Mouse (Mus musculus) midbrain, embryonic 14.5 days (tissue): ENCODE measurements around the gene Rell1. TPM values are rescaled to one million over a fixed set of nuclear protein-coding genes. Genes with fewer than 3 reads are reported as not detected.

Source experiments
- ATAC-seq: fragments of 200-750 bp; cut with Nextera tagmentation; 2 replicates; pipeline ENCODE4 v1.8.0; 2017; ENCODE audit warnings: moderate number of reproducible peaks, moderate library complexity; ENCODE audit not compliant: low FRiP score, low TSS enrichment
- DNase-seq: peaks from one replicate; pipeline ENCODE4 v3.0.0-alpha.2; 2015
- H3K27ac ChIP-seq: fragments of 300-500 bp; sonication (generic); replicated peaks from 2 replicates; pipeline ENCODE4 v1.5.1; 2014; ENCODE audit warnings: mild to moderate bottlenecking, low read depth, low read length, moderate library complexity
- H3K27me3 ChIP-seq: fragments of 300-500 bp; sonication (generic); 2 replicates; pipeline ENCODE4 v1.6.1; 2014; ENCODE audit warnings: low read length, control low read depth, mixed read lengths; ENCODE audit not compliant: control insufficient read depth, insufficient read depth
- H3K36me3 ChIP-seq: fragments of 300-500 bp; sonication (generic); 2 replicates; pipeline ENCODE4 v1.6.1; 2014; ENCODE audit warnings: low read length, control low read depth; ENCODE audit not compliant: control insufficient read depth, insufficient read depth
- H3K4me1 ChIP-seq: fragments of 300-500 bp; sonication (generic); 2 replicates; pipeline ENCODE4 v1.6.1; 2014; ENCODE audit warnings: mild to moderate bottlenecking, antibody characterized with exemption, low read length, control low read depth; ENCODE audit not compliant: control insufficient read depth, insufficient read depth
- H3K4me2 ChIP-seq: fragments of 300-500 bp; sonication (generic); 2 replicates; pipeline ENCODE4 v1.6.1; 2014; ENCODE audit warnings: mild to moderate bottlenecking, low read length, moderate library complexity
- H3K4me3 ChIP-seq: fragments of 300-500 bp; sonication (generic); replicated peaks from 2 replicates; pipeline ENCODE4 v1.5.1; 2014; ENCODE audit warnings: low read depth, low read length
- H3K9ac ChIP-seq: fragments of 300-500 bp; sonication (generic); replicated peaks from 2 replicates; pipeline ENCODE4 v1.6.1; 2014; ENCODE audit warnings: mild to moderate bottlenecking, low read length, moderate library complexity
- H3K9me3 ChIP-seq: fragments of 300-500 bp; sonication (generic); 2 replicates; pipeline ENCODE4 v1.6.1; 2016; ENCODE audit warnings: low read length, control low read depth, mixed read lengths; ENCODE audit not compliant: control insufficient read depth
- WGBS: fragments of 180-500 bp; shearing (Covaris S2); extraction: QIAGEN DNeasy Blood & Tissue Kit; methylation state at CpG from one replicate; pipeline ENCODE4 v1.1.7; 2014; 5-methylcytosine and 5-hydroxymethylcytosine counted together
- polyA plus RNA-seq: library from polyadenylated mRNA; unstranded; fragments of >200 nt; fragmentation: Nextera tagmentation; extraction: Ambion mirVana; gene quantifications from 2 replicates; pipeline ENCODE4 v1.2.1, GENCODE M21; 2014

Gene Rell1
- 4.1 and 6.1 TPM in 2 replicates for polyA plus RNA-seq

DNA sequence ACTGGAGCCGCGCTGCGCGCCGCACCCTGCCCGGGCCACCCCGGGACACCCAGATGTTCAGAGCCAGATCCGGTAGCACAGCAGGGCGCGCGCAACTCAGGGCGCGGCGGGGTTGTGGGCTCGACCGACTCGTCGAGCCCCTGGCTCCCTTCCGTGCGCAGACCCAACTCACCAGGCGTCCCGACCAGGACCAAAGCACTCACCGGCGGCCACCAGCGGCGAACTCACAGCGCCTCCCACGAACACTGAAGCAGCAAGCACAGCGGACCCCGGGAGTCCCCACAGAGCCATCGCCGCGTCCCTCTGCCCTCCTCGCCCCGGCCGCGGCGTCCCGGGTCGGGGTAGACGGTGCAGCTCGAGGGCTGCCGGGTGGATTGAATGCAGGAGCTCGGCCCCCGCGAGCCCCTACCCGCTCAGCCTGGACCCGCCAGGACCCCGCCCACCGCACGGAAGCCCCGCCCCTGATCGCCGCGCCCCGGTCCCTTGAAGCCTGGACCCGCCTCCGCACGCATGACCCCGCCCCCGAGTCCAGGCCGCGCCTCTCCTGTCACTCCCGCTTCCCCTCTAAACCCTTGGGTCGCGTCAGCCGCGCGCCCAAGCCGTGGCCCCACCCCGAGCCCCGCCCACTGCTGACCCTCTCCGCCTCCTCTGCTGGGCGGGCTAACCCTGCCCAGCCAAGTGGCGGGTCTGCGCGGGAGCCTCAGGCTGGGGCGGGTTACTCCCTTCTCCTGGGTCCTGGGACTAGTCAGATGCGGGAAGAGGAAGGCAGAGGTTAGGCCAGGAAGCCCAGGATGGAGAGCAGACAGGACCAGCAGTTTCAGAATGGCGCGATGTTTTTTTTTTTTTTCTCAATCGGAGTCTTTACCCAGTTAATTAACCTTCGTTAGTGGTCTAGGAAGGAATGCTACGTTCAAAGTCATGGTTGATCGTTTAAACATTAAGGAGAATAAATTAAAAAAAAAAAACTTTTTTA lies at the start of gene Rell1:
Gene Rell1, minus strand, starts transcription at position 455 of the 973 bp plus-strand sequence.
- Histone ChIP-seq H3K9ac (peak within 1 kb of the TSS; percentile 68), H3K36me3 (no peaks in the 10 kb centered on the region), H3K4me1 (peaks cover 9% of the 10 kb centered on the region), H3K4me3 (peak within 1 kb of the TSS; percentile 72), H3K27me3 (no peaks in the 10 kb centered on the region), H3K27ac (no peak within 1 kb of the TSS; the same call in 1 of the 2 replicates), H3K4me2 (peak within 1 kb of the TSS; percentile 94), H3K9me3 (no peaks in the 10 kb centered on the region)
- peak; percentile 93 for DNase-seq
- ATAC-seq = peak; percentile 97
- 1% methylated on average over 78 of the region's 85 CpGs for WGBS

DNA sequence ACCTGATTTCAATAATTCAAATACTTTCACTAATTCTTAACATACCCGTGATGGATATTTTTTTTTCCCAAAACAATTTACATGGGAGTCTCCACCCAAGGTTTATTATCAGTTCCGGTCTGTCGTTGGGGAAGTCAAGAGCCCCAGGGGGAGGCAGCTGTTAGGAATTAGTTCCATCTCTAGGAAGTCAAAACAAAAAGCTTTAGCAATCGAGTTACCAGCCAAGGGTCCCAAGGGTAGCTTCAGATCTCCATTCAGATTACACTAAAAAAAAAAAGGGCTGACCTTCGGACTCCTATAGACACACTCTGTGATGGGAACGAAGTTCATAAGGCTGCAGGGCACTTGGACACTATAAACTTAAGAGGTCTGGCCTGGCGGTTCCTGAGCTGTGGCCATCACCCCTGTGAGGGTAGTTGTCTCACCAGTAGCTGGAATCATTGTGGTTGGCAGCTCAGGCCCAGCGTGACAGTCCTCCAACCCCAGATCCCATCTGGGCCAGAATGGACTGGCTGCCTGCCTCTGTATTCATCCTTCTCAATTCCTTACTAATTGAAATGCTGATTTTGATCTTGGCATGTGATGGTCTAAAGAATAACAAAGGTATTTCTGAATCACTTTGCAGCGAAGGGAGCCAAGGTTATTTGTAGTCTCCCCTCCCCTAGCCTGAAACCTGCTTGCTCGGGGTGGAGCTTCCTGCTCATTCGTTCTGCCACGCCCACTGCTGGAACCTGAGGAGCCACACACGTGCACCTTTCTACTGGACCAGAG lies 44.1 kb upstream of the Rell1 start:
- H3K4me1 ChIP-seq = no peaks in the 10 kb centered on the region
- no peaks in the 10 kb centered on the region for H3K36me3 ChIP-seq
- H3K27ac ChIP-seq = no peak overlapping the region
- H3K4me2 ChIP-seq = no peak overlapping the region
- no peak for DNase-seq
- ATAC-seq = no peak
- H3K9ac ChIP-seq = no peak overlapping the region
- no peaks in the 10 kb centered on the region for H3K27me3 ChIP-seq
- no peak overlapping the region for H3K4me3 ChIP-seq
- WGBS = 83% methylated on average over 12 of the region's 13 CpGs
- no peaks in the 10 kb centered on the region for H3K9me3 ChIP-seq

DNA sequence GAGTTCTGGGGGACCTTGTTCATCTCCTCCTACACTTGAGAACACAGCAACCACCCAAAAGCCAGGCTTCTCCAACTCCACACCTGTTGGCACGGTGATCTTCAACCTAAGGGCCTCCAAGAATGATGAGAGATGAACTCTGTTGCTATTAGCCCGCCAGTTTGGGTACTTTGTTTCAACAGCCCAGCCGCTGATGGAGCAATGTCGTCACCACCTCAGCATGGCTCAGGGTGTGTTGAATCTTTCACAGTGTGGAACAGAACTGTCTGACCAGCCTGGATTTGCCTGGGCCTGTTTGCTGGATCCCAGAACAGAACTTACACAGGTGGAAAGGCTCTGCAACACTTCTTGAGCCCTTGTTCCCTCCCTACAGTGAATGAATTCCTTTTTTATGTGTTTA lies 37.9 kb upstream of the Rell1 start:
- Histone ChIP-seq H3K27me3 (no peaks in the 10 kb centered on the region), H3K4me3 (no peak overlapping the region), H3K9ac (no peak overlapping the region), H3K36me3 (no peaks in the 10 kb centered on the region), H3K4me2 (no peak overlapping the region), H3K27ac (no peak overlapping the region), H3K4me1 (no peaks in the 10 kb centered on the region), H3K9me3 (no peaks in the 10 kb centered on the region)
- 92% methylated on average over 4 of the region's 4 CpGs for WGBS
- DNase-seq (no peak), ATAC-seq (no peak)

DNA sequence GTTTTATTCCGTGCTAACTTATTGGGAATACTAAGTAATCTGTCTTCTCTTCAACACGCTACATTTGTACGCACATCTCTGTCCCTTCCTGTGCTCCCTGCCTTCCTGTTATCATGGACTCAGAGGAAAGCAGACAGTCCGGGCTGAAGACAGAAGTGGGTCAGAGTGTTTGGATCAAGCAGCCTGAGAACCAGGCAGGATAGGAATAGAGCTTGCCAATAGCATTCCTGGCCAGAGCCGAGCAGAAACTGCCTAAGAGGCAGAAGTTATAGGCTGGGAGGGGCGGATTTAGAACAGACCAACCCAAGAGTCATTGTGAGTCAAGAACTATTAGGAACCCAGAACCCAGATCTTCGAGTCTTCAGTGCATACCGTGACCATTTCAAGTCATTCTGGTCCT lies 34.6 kb upstream of the Rell1 start:
- no peak overlapping the region for H3K4me2 ChIP-seq
- H3K9ac ChIP-seq = no peak overlapping the region
- H3K4me3 ChIP-seq = no peak overlapping the region
- ATAC-seq (no peak), DNase-seq (no peak)
- no peaks in the 10 kb centered on the region for H3K36me3 ChIP-seq
- 93% methylated on average over 8 of the region's 8 CpGs for WGBS
- H3K9me3 ChIP-seq = no peaks in the 10 kb centered on the region
- H3K27ac ChIP-seq = no peak overlapping the region
- H3K4me1 ChIP-seq = no peaks in the 10 kb centered on the region
- H3K27me3 ChIP-seq = no peaks in the 10 kb centered on the region

DNA sequence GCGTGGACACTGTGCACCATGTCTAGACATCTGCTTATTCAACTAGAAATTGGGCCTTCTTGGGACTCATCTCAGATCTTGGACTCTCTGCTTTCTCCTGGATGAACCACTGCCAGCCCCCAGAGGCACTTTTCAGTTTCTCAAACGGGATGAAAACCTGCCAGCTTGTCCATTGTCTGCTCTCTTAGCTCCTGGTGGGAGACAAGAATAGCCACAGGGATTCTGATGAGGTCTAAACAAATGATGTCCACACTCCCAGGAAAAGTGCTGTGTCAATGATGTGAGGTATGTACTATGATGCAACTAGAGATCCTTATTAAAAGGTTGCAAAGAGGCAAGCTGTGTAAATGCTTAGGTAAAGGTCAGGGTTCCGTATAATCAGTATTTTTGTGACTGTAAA lies 25.2 kb upstream of the Rell1 start:
- Histone ChIP-seq H3K9ac (no peak overlapping the region), H3K27me3 (no peaks in the 10 kb centered on the region), H3K4me3 (no peak overlapping the region), H3K27ac (no peak overlapping the region), H3K36me3 (no peaks in the 10 kb centered on the region), H3K4me2 (no peak overlapping the region), H3K9me3 (no peaks in the 10 kb centered on the region), H3K4me1 (no peaks in the 10 kb centered on the region)
- DNase-seq = no peak
- ATAC-seq = no peak
- 24% methylated on average over 3 of the region's 3 CpGs for WGBS

DNA sequence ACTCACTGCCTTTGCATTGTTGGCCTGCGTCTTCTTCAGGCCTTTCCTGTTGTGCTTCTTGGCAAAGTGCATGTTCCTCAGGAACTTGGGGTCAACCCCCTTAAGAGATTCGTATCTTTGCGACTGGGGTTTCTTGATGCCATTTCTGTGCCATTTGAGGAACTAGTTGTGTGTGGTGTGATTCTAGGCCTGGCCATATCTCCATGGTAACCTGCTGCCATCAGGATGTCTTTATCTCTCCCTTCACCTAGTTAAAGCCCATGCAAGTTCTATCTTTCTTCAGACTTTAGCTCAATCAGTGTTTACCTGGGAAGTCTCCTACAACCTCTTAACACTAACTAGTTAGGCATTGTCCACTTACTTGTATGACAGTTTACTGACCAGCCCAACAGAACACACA lies 22.0 kb upstream of the Rell1 start:
- WGBS = 95% methylated on average over 3 of the region's 3 CpGs
- H3K9me3 ChIP-seq = no peaks in the 10 kb centered on the region
- H3K27ac ChIP-seq = no peak overlapping the region
- H3K9ac ChIP-seq = no peak overlapping the region
- H3K4me3 ChIP-seq = no peak overlapping the region
- H3K4me2 ChIP-seq = no peak overlapping the region
- H3K27me3 ChIP-seq = no peaks in the 10 kb centered on the region
- no peaks in the 10 kb centered on the region for H3K36me3 ChIP-seq
- ATAC-seq (no peak), DNase-seq (no peak)
- no peaks in the 10 kb centered on the region for H3K4me1 ChIP-seq

DNA sequence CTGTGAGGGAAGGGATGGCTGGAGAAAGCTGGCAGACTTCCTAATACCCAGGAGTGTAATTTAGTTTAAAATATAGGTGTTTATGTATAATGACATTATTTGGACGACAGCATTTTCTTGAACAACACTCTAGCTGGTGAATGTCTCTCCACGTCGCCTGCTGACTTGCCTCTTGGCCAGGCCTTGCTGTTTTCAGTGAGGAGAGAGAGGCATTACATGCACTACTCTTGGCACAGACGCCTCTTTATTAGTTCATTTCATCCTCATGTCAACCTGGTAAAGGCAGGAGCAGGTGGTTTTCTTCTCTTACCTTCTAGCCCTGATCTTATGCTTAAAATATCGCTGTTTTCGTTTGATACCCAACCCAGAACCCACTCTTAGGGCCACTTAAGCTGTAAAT lies 17.6 kb upstream of the Rell1 start:
- Histone ChIP-seq H3K9ac (no peak overlapping the region), H3K27ac (no peak overlapping the region), H3K27me3 (no peaks in the 10 kb centered on the region), H3K9me3 (no peaks in the 10 kb centered on the region), H3K4me2 (no peak overlapping the region), H3K4me3 (no peak overlapping the region), H3K4me1 (no peaks in the 10 kb centered on the region), H3K36me3 (no peaks in the 10 kb centered on the region)
- DNase-seq (no peak), ATAC-seq (no peak)
- WGBS = 86% methylated on average over 6 of the region's 6 CpGs

DNA sequence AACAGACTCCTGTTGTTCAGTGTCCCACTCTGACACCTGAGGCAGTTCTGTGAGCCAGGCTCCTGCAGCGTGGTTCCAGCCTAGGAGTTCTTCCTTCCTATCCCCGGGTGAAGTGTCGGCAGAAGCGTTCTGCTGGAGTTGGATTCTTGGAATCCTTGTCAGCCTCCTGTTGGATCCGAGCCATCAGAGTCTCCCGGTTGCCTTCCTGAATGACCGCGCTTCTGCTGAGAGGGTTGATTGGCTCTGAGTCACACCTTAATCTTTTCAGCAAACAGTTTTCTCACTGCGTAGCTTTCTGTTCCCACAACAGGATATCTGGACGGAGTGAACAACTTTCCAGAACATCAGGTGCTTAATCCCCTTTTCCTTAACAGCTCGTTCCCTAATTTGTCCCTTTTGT lies 13.6 kb upstream of the Rell1 start:
- Histone ChIP-seq H3K4me3 (no peak overlapping the region), H3K4me1 (no peaks in the 10 kb centered on the region), H3K27me3 (no peaks in the 10 kb centered on the region), H3K9me3 (no peaks in the 10 kb centered on the region), H3K36me3 (no peaks in the 10 kb centered on the region), H3K9ac (no peak overlapping the region), H3K4me2 (no peak overlapping the region), H3K27ac (no peak overlapping the region)
- ATAC-seq (no peak), DNase-seq (no peak)
- 83% methylated on average over 11 of the region's 11 CpGs for WGBS
